17 mouse cellular contexts compared by ENCODE assay signal in genomic region chr13:115096216-115096615, GRCm38 (mm10). TPM values are rescaled to one million over a fixed set of nuclear protein-coding genes. Genes with fewer than 3 reads are reported as not detected.
DNase-seq lines count a peak whose midpoint lies in the region; ATAC-seq lines count a peak whose summit lies in the region.
"Had no signal": no experiment of that assay in that cellular context is flagged by ENCODE, and none has a peak within 500 bp of the region (broad histone marks: within the 10 kb centered on the region; RNA-seq: fewer than 3 reads in every experiment).

No protein-coding gene starts in this region.

- WGBS in heart, embryonic 14.5 days: 11% methylated on average over 2 of the region's 2 CpGs
- 29% methylated on average over 2 of the region's 2 CpGs for WGBS in heart, embryonic 11.5 days (ENCODE audit: insufficient replicate concordance)
- 20% methylated on average over 2 of the region's 2 CpGs for WGBS in liver, embryonic 16.5 days (ENCODE audit: insufficient replicate concordance)
- 48% methylated on average over 2 of the region's 2 CpGs for WGBS in liver, embryonic 12.5 days (ENCODE audit: insufficient replicate concordance)
- 11% methylated on average over 2 of the region's 2 CpGs for WGBS in heart, embryonic 15.5 days

- no peaks in the 10 kb centered on the region for H3K36me3 ChIP-seq in heart, embryonic 14.5 days (ENCODE audit: control insufficient read depth, insufficient read depth, low read length)
- no peaks in the 10 kb centered on the region for H3K36me3 ChIP-seq in heart, embryonic 11.5 days (ENCODE audit: control insufficient read depth, insufficient read depth, low read length)
- no peaks in the 10 kb centered on the region for H3K36me3 ChIP-seq in liver, embryonic 16.5 days (ENCODE audit: control insufficient read depth, insufficient read depth)
- H3K36me3 ChIP-seq in liver, embryonic 12.5 days: no peaks in the 10 kb centered on the region
- no peaks in the 10 kb centered on the region for H3K36me3 ChIP-seq in heart, embryonic 15.5 days
- H3K36me3 ChIP-seq: embryonic facial prominence, embryonic 12.5 days; forebrain, embryonic 15.5 days; hindbrain, embryonic 15.5 days; midbrain, embryonic 15.5 days had no signal

- H3K27ac ChIP-seq in heart, embryonic 14.5 days (replicated peaks in 1 of 2; ENCODE audit: control insufficient read depth in 1 of 2, insufficient read depth in 1 of 2, low read depth in 2 of 2, low read length in 2 of 2): peak overlapping the region in 1 of 2 experiments; percentile 62; a peak in 3 of 4 replicates
- H3K27ac ChIP-seq in heart, embryonic 11.5 days (ENCODE audit: low read depth, low read length): no peak overlapping the region
- no peak overlapping the region for H3K27ac ChIP-seq in liver, embryonic 16.5 days (ENCODE audit: low read length)
- no peak overlapping the region for H3K27ac ChIP-seq in liver, embryonic 12.5 days
- H3K27ac ChIP-seq in heart, embryonic 15.5 days: peak overlapping the region; percentile 29
- H3K27ac ChIP-seq: embryonic facial prominence, embryonic 12.5 days; forebrain, embryonic 15.5 days; hindbrain, embryonic 15.5 days; midbrain, embryonic 15.5 days had no signal

- no peak overlapping the region for H3K9ac ChIP-seq in heart, embryonic 14.5 days (ENCODE audit: low read length)
- H3K9ac ChIP-seq in heart, embryonic 11.5 days (ENCODE audit: low read depth, low read length): no peak overlapping the region
- H3K9ac ChIP-seq in liver, embryonic 16.5 days (ENCODE audit: low read depth, low read length): no peak overlapping the region
- no peak overlapping the region for H3K9ac ChIP-seq in liver, embryonic 12.5 days
- H3K9ac ChIP-seq in heart, embryonic 15.5 days: no peak overlapping the region
- H3K9ac ChIP-seq: embryonic facial prominence, embryonic 12.5 days; forebrain, embryonic 15.5 days; hindbrain, embryonic 15.5 days; midbrain, embryonic 15.5 days had no signal

- H3K9me3 ChIP-seq in heart, embryonic 14.5 days (ENCODE audit: control insufficient read depth, low read length): no peaks in the 10 kb centered on the region
- no peaks in the 10 kb centered on the region for H3K9me3 ChIP-seq in heart, embryonic 11.5 days (replicated peaks; ENCODE audit: control insufficient read depth, low read length)
- H3K9me3 ChIP-seq in liver, embryonic 16.5 days (replicated peaks; ENCODE audit: control insufficient read depth, low read length): no peaks in the 10 kb centered on the region
- no peaks in the 10 kb centered on the region for H3K9me3 ChIP-seq in liver, embryonic 12.5 days (replicated peaks)
- no peaks in the 10 kb centered on the region for H3K9me3 ChIP-seq in heart, embryonic 15.5 days (replicated peaks)
- H3K9me3 ChIP-seq: embryonic facial prominence, embryonic 12.5 days; forebrain, embryonic 15.5 days; hindbrain, embryonic 15.5 days; midbrain, embryonic 15.5 days had no signal

- 0 out of 2 replicates have a peak overlapping the region, but pooled peaks have one; percentile 6 for H3K4me2 ChIP-seq in heart, embryonic 14.5 days (ENCODE audit: low read length)
- H3K4me2 ChIP-seq in heart, embryonic 11.5 days: no peak overlapping the region
- H3K4me2 ChIP-seq in liver, embryonic 16.5 days (ENCODE audit: low read depth, low read length): no peak overlapping the region
- H3K4me2 ChIP-seq in liver, embryonic 12.5 days: no peak overlapping the region
- no peak overlapping the region for H3K4me2 ChIP-seq in heart, embryonic 15.5 days
- H3K4me2 ChIP-seq: embryonic facial prominence, embryonic 12.5 days; forebrain, embryonic 15.5 days; hindbrain, embryonic 15.5 days; midbrain, embryonic 15.5 days had no signal

- no peaks in the 10 kb centered on the region for H3K27me3 ChIP-seq in heart, embryonic 14.5 days (ENCODE audit: control insufficient read depth, insufficient read depth, low read length)
- no peaks in the 10 kb centered on the region for H3K27me3 ChIP-seq in heart, embryonic 11.5 days (ENCODE audit: control insufficient read depth, insufficient read depth, low read length)
- H3K27me3 ChIP-seq in liver, embryonic 16.5 days (ENCODE audit: control insufficient read depth, insufficient read depth, low read depth, low read length): peaks cover 16% of the 10 kb centered on the region
- peaks cover 20% of the 10 kb centered on the region for H3K27me3 ChIP-seq in liver, embryonic 12.5 days (replicated peaks)
- no peaks in the 10 kb centered on the region for H3K27me3 ChIP-seq in heart, embryonic 15.5 days
- H3K27me3 ChIP-seq: CH12.LX; embryonic facial prominence, embryonic 12.5 days; forebrain, embryonic 15.5 days had no signal

- no peak overlapping the region for H3K4me3 ChIP-seq in heart, embryonic 14.5 days (ENCODE audit: control insufficient read depth in 1 of 2, insufficient read depth in 1 of 2, low read depth in 1 of 2, low read length in 2 of 2)
- H3K4me3 ChIP-seq in heart, embryonic 11.5 days (ENCODE audit: low read depth, low read length): no peak overlapping the region
- H3K4me3 ChIP-seq in liver, embryonic 16.5 days (ENCODE audit: low read depth, low read length): no peak overlapping the region
- H3K4me3 ChIP-seq in liver, embryonic 12.5 days: no peak overlapping the region
- no peak overlapping the region for H3K4me3 ChIP-seq in heart, embryonic 15.5 days
- H3K4me3 ChIP-seq: embryonic facial prominence, embryonic 12.5 days; forebrain, embryonic 15.5 days; hindbrain, embryonic 15.5 days; midbrain, embryonic 15.5 days had no signal

- ATAC-seq in heart, embryonic 14.5 days (ENCODE audit: insufficient number of reproducible peaks, insufficient read depth, low FRiP score, low read depth): no peak
- ATAC-seq in heart, embryonic 11.5 days (replicated peaks; ENCODE audit: insufficient number of reproducible peaks, low FRiP score, low TSS enrichment): no peak
- ATAC-seq in liver, embryonic 16.5 days (ENCODE audit: low read depth): peak; percentile 20; the same call in 1 of the 2 replicates
- ATAC-seq in liver, embryonic 12.5 days: no peak
- ATAC-seq in heart, embryonic 15.5 days (replicated peaks; ENCODE audit: insufficient number of reproducible peaks, insufficient read depth, low FRiP score, low read depth): no peak
- ATAC-seq: forebrain, embryonic 15.5 days; midbrain, embryonic 15.5 days had no signal

- peak; percentile 8 to 32 for DNase-seq in cerebellum, postnatal 10 days
- DNase-seq in cerebellum, adult 8-10 months: no peak
- DNase-seq: adrenal gland, postnatal 25 days; cerebellum, adult 2 months; lung, adult 18-20 months; retina, postnatal 1 day; thymus, postnatal 36 days had no signal

- peaks cover 10 to 41% of the 10 kb centered on the region in 2 experiments for H3K4me1 ChIP-seq in heart, embryonic 14.5 days (ENCODE audit: control insufficient read depth in 2 of 2, insufficient read depth in 2 of 2, low read length in 2 of 2)
- H3K4me1 ChIP-seq in heart, embryonic 11.5 days (ENCODE audit: control insufficient read depth, insufficient read depth, low read length): peaks cover 13% of the 10 kb centered on the region
- H3K4me1 ChIP-seq in liver, embryonic 16.5 days (ENCODE audit: control insufficient read depth, low read depth, low read length): peaks cover 7% of the 10 kb centered on the region
- H3K4me1 ChIP-seq in liver, embryonic 12.5 days: peaks cover 9% of the 10 kb centered on the region
- peaks cover 49% of the 10 kb centered on the region for H3K4me1 ChIP-seq in heart, embryonic 15.5 days (replicated peaks)

RNA-seq across cellular contexts. Expression of gene Gm49395, which starts 5.5 kb away (rescaled TPM):
- polyA plus RNA-seq in heart, embryonic 14.5 days (2014; fragmentation: Nextera tagmentation; extraction: Ambion mirVana): 8.4 and 11.1 TPM in 2 replicates
- 8.3 and 11.1 TPM in 2 replicates for polyA plus RNA-seq in heart, embryonic 11.5 days (2014; fragmentation: Nextera tagmentation; extraction: Ambion mirVana)
- 2.8 TPM in 2 replicates for polyA plus RNA-seq in liver, embryonic 16.5 days (2015; fragmentation: Nextera tagmentation; extraction: Ambion mirVana)
- 2.6 and 2.9 TPM in 2 replicates for polyA plus RNA-seq in liver, embryonic 12.5 days (2016; fragmentation: Nextera tagmentation; extraction: Ambion mirVana)
- 6.0 and 8.9 TPM in 2 replicates for polyA plus RNA-seq in heart, embryonic 15.5 days (2015; fragmentation: Nextera tagmentation; extraction: Ambion mirVana)

RNA-seq across cellular contexts. Expression of gene Itga1, which starts 5.5 kb away (rescaled TPM):
- polyA plus RNA-seq in heart, embryonic 14.5 days (2014; fragmentation: Nextera tagmentation; extraction: Ambion mirVana): 32.6 and 32.9 TPM in 2 replicates
- 31.0 and 31.4 TPM in 2 replicates for polyA plus RNA-seq in heart, embryonic 11.5 days (2014; fragmentation: Nextera tagmentation; extraction: Ambion mirVana)
- 5.4 and 6.5 TPM in 2 replicates for polyA plus RNA-seq in liver, embryonic 16.5 days (2015; fragmentation: Nextera tagmentation; extraction: Ambion mirVana)
- 3.4 and 3.6 TPM in 2 replicates for polyA plus RNA-seq in liver, embryonic 12.5 days (2016; fragmentation: Nextera tagmentation; extraction: Ambion mirVana)
- 23.5 and 25.6 TPM in 2 replicates for polyA plus RNA-seq in heart, embryonic 15.5 days (2015; fragmentation: Nextera tagmentation; extraction: Ambion mirVana)

RNA-seq across cellular contexts. Expression of gene Pelo, which starts 6.2 kb away (rescaled TPM):
- polyA plus RNA-seq in heart, embryonic 14.5 days (2014; fragmentation: Nextera tagmentation; extraction: Ambion mirVana): 6.8 and 7.3 TPM in 2 replicates
- 12.7 and 12.9 TPM in 2 replicates for polyA plus RNA-seq in heart, embryonic 11.5 days (2014; fragmentation: Nextera tagmentation; extraction: Ambion mirVana)
- 2.2 and 2.6 TPM in 2 replicates for polyA plus RNA-seq in liver, embryonic 16.5 days (2015; fragmentation: Nextera tagmentation; extraction: Ambion mirVana)
- 4.9 and 6.0 TPM in 2 replicates for polyA plus RNA-seq in liver, embryonic 12.5 days (2016; fragmentation: Nextera tagmentation; extraction: Ambion mirVana)
- 4.7 and 5.5 TPM in 2 replicates for polyA plus RNA-seq in heart, embryonic 15.5 days (2015; fragmentation: Nextera tagmentation; extraction: Ambion mirVana)
